Mouse (Mus musculus) retina, embryonic 14.5 days (tissue): ENCODE results near the gene 1810043G02Rik.
"Not testable (repeated sequence)": the region's sequence is repeated elsewhere in the genome, so short reads cannot be mapped to it uniquely, and the experiment has no call there.

Source experiments
- DNase-seq: peaks from one replicate; pipeline ENCODE4 v3.0.0-alpha.2; 2015; ENCODE audit warnings: low spot score

The 1810043G02Rik gene

DNA sequence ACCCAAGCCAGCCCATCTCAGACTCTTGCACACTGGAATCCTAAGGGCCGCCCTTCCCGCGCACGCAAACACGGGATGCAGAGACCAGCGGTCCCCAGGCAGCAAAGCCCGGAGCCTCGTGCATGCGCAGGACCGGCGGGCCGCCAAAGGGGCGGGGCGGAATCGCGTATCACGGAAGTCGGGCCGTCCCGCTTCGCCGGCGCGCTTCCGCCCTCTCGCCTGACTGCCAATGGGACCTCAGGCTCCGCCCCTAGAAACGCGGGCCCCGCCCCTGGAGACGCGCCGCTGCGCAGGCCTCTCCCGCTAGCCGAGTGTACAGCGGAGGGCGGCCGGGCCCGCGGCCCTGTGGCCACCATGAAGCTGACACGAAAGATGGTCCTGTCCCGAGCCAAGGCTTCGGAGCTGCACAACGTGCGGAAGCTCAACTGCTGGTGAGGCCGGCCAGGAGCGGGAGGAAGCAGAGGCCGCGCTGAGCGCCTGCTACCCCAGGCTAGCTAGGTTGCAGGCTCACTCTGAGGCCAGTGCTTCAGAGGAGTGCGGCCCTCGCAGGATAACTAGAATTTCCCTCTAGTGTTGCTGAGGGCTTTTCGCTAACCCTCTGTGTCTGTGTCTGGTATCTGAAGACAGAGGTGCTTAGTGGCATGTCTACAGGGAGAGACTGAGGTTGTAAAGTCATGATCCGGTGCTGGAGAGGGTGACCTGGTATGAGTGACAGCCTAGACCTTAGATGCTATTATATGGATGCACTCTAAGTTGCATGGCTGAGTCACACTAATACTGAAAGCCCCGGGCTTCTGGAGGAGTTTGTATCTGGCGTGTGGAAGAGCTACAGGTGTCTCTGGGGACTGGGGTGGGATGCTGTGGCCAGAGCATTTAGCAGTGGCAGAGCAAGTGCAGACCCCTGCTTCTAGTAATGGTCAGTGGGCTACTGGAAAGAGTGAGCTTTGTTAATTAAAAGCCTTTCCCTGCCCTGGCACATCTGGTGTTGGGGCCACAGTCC, at the start of gene 1810043G02Rik:
Gene 1810043G02Rik, plus strand, starts transcription at position 174 of the 1,000 bp plus-strand sequence.
- DNase-seq: peak; percentile 99

DNA sequence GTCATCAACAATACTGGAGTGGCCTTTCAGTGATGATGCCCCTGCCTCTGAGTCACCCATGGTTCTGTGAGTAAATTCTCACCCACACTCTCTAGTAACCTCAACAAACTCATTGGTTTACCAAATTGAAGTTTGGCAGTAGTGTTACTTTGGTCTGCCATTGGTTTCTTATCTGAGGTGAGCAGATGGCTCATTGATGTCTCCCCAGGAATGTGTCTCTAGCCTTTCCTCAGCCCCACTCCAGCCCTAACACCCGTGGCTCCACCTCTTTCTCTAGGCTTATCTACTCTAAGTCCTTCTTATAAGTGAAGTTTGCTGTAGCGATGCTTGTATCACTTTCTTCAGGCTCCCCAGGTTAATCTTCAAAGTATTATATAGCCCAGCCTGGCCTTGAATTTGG, 38.6 kb upstream of the 1810043G02Rik start:
- no peak for DNase-seq

- DNase-seq: not testable (repeated sequence)
These were observed 27.9 kb upstream of the 1810043G02Rik start for GRCm38 (mm10) chr10:77950468-77950867.

DNA sequence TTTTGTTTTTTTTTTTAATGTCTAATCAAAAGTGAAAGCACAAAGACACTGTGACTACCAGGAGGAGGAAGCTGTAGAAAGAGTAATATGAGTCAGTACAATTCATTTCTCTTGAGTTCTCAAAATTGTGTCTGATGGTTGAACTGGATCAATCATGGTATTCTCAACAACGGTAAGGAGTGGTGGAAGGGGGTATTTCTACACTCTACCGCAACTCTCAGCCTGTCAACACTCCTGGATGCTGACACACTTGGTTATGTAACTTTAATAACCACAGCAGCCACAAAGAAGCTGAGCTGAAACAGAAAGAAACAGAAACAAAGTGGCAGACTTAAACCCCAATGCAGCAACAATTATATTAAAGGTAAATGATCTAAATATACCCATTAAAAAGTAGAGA, 15.6 kb upstream of the 1810043G02Rik start:
- no peak for DNase-seq

DNA sequence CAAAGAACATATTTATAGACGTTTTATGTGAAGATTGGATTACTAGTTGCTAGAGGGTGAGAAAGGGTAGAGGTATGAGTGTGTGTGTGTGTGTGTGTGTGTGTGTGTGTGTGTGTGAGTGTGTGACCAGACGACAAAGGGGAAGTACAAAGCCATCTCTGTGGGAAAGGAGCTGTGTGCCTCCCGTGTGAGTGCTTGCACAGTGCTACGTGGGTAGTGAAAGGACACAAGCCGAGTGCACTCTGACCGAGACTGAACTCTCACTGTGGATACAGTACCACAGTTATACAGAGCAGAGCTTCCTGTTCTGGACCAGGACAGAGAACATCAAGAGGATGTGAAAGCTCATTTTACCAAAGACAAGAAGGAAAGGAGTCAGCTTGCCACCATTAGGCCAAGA, 14.4 kb upstream of the 1810043G02Rik start:
- DNase-seq: no peak

DNA sequence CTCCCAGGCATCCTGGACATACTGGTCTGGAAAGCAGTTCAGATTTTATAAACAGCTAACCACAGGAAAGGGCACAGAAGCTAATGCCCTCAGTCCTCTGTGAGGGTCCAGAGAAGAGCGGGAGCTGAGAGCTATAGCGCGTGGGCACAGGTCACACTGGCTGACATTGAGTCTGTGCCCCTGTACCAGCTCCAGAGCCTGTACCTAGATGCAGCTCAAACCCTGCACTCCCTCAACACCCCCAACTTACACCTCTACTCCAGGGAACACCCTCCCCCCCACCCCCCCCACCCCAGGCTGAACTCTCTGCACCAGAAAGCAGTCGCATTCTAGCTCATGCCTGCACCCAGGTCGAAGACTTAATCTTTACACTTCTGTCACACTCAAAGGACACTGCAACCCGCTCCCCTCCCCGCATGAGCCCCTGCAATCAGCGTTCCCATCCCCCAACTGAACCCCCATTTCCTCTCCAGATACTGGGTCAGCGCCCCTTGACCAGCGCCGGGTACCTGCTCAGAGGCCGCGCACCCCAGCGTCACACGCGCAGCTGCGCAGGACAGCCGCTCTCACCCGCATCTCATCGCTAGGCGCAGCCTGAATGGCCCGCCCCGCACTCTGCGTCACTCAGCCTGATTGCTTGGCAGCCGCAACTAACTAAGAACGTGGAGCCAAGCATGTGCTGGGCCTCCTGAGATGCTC, 8.9 kb upstream of the 1810043G02Rik start:
- DNase-seq: peak; percentile 70

GRCm38 (mm10) chr10:77969973-77970325, 8.4 kb upstream of the 1810043G02Rik start:
- DNase-seq: no peak

GRCm38 (mm10) chr10:77970481-77970880, 7.8 kb upstream of the 1810043G02Rik start, which contains the start of gene Trpm2:
Trpm2 (minus strand) TSS chr10:77970563.
- DNase-seq: no peak

DNA sequence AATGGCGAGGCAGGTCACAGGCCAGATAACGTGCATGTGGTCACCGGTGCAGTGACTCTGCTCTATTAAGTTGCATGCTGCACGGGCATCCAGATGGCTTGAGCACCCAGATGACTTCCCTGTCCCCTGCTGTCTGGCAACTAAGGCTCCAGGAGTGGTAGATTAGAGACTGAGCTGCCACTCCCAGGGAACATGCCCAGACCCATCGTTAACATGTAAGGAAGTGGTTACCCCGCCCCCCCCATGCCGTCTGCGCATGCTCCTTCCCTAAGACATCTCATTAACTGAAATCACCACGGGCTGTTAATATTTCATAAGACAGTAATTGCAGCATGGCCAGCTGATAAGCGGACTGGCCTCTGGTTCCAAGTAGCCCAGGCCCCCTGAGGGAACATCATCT, 7.1 kb upstream of the 1810043G02Rik start:
- peak; percentile 46 for DNase-seq

DNA sequence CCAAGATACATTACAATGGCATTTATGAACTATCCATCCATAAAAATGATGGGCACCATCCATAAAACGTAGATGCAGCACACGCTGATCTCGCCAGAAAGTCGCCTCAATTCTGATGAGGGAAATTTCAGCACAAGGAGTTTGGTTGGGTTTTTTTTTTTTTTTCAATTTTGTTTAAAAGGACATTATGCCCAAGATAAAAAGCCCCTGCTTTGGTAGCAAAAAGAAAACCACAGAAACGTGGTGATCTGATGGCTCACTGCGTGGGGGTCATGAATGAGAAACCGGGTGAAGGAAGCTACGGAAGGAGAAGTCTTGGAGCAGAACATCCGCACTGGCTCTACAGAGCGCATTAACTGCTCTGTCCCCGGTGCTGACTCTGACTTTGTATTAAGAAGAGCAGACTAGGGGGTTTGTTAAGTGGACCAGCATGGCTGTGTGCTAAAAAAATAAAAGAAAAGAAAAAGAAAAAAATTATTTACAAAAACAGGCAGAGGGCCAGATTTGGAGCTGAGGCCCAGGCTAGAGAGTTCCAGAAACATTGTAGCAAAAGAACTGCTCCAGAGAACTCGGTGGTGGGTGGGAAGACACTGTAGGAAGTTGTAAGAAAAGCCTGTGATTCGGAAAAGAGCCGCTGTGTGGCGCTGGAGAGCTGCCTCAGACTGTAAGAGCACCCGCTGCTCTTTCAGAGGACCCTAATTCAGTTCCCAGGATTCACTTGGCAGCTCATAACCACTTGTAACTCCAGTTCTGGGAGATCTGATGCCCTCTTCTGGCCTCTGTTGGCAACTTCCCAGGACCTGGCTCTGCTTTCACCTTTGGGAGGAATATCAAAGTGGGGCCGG, 6.4 kb upstream of the 1810043G02Rik start:
- peak; percentile 68 for DNase-seq

- no peak for DNase-seq
These were observed 4.0 kb upstream of the 1810043G02Rik start for GRCm38 (mm10) chr10:77974323-77974722.

GRCm38 (mm10) chr10:77974811-77975210, 3.5 kb upstream of the 1810043G02Rik start:
- DNase-seq: no peak

DNA sequence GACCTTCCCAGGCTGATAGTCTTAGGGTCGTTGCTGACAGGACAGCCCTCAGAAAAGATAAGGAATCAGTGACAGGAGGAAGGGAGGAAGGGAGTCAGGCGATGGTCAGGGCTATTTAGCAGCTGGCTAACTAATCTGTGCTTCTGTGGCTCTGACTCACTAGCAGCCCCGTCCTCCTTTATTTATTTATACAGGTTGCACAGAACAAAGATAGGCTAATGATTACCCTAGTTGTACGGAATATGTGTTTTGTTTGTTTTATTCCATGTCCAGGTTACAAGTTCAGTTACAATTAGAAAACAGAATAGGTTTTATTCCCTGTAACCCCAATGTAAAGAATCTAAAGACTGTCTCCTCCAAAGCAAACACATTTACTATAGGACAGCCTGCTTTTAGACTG, 2.7 kb upstream of the 1810043G02Rik start:
- DNase-seq: no peak

- no peak for DNase-seq
These were observed 1.7 kb upstream of the 1810043G02Rik start for GRCm38 (mm10) chr10:77976458-77977150.

DNA sequence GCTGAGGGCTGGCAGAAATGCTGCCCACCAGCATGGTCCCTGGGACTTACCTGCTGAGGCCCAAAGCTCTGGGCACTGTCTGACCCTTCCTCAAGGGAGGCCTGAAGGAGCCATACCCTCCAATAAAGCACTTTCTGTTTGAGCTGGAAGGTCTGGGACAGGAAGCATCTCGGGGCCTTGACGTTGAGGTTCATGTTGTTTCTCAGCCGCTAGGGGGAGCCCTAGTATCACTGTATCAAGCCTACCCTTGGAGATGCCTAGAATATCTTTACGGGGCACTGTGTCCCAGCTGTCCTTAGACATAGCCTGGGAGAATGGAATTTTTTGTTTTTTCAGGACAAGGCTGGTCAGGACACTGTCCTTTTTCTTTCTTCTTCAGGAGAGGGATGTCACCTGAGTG, 6.3 kb downstream of the 1810043G02Rik start:
- DNase-seq: peak; percentile 90

GRCm38 (mm10) chr10:77985775-77986174, 7.5 kb downstream of the 1810043G02Rik start:
- DNase-seq: no peak

GRCm38 (mm10) chr10:77995639-77996038, 17.3 kb downstream of the 1810043G02Rik start:
- no peak for DNase-seq

GRCm38 (mm10) chr10:78000200-78000599, 21.9 kb downstream of the 1810043G02Rik start:
- DNase-seq: no peak

DNA sequence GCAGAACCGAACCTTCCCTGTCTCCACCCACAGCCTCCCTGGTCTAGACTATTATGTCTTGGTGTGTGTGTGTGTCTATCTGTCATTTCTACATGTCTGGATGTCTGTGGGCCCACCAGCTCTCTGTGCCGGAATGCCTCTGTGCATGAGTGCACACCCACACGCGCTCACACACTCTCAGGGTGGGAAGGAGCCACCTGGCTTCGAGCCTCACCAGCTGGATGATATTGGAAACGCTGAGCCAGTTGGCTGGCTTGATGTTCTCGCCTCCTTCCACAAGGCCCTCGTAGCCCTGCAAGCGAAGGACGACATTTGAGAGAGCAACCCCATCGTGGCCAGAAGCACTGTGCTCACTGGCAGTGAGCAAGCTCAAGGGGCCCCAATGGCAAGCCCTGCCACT, 23.5 kb downstream of the 1810043G02Rik start:
- DNase-seq: no peak

DNA sequence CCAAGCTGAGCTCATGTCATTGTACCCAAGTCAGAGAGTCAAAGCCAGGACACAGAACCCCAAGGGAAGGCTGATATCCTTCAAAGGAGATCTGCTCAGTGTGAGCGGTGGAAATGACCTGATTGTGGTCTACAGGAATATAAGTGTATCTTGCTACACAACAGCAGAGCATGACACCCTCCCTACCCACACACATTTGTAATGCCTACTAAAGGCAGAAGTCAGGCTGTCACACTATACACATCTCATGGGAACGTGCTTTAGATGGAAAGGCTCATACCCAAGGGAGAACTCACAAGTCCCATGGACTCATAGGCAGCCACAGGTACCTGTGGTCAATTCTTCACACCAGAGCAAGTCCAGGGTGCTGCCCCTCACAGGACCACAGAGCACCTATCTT, 24.0 kb downstream of the 1810043G02Rik start:
- DNase-seq: no peak

DNA sequence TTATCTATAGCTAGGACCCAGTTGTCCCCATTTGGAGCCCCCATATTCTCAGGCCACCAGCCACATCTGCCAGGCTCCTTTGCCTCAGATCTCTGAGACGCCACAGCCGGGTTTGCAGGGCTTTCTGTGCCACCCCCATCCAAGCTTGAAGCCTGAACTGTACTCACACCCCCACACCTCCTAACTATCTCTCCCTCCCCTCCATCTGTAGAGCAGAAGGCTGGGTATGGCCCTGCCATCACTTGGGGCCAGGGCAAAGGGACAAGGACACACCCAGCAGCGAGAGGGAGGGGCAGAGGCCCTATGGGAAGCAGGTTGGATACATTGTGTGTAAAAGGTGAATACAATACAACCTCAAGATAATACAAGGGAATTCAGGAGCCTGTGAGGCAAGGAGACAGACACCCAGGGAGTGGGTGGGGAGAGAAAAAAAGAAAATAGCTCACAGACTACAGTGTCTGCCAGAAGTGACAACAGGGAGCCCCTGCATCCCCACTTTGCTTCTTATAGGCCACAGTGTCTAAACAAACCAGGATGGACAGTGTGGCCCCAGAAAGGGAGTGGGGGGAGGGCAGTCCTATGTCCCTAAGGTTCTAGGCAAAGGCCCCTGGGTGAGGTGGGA, 26.3 kb downstream of the 1810043G02Rik start:
- DNase-seq: no peak
